Mouse (Mus musculus) layer of hippocampus, adult 8-10 months (tissue): ENCODE measurements around the gene Otud6a. TPM values are rescaled to one million over a fixed set of nuclear protein-coding genes. Genes with fewer than 3 reads are reported as not detected.
"Not testable (repeated sequence)": the region's sequence is repeated elsewhere in the genome, so short reads cannot be mapped to it uniquely, and the experiment has no call there.

Source experiments
- DNase-seq, 2 experiments: peaks; one replicate each; pipeline ENCODE4 v3.0.0; 2022; ENCODE audit warnings: low spot score in 2 of 2
- microRNA-seq, 2 experiments: library from miRNA; unstranded; fragments of <30 nt; microRNA quantifications; one replicate each; pipeline ENCODE4 v1.2.0; 2022
- total RNA-seq, 4 experiments: library from RNA; stranded (reverse); gene quantifications; 2 replicates each; pipeline ENCODE4 v1.2.4; 2022

The Otud6a gene
- not detected for total RNA-seq

DNA sequence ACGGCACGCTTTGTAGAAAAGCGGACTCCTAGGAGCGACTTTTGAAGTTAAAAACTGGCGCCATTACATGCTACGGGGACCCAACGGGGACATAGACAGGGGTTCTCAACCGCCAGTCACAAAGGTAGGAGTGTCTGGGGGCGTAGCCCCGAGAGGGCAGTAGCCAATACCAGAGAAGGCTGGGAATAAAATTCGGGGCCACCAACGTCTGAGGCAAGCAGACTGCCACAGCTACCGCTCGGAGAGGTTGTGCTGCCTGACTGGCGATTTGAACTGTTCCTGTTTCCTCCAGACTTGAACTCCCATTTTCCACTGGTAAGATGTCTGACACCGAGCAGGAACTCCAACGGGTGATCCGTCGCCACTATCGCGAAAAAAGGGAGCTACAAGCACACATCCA is at the start of gene Otud6a:
Gene Otud6a, plus strand, starts transcription at position 321 of the 400 bp plus-strand sequence.
- DNase-seq, result no peak

DNA sequence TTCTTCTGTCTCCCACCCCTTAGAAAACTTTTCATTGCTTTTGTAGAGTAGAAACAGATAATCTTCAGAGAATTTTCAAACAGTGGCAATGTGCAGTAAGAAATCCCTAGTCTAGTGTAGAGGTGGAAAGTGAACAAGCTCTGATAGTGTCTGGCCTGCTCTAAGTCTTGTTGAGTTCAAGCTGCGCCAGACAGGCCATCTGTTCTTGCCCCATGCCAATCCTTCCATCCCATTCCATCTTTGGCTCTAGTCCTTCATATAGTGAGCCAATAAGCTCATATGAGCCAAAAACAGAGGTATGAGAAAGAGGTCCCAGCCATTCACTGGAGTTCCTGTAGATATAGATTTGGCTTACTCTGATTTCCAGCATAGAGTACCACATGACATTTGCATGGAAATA is 38.9 kb upstream of the Otud6a start:
- DNase-seq, result no peak

DNA sequence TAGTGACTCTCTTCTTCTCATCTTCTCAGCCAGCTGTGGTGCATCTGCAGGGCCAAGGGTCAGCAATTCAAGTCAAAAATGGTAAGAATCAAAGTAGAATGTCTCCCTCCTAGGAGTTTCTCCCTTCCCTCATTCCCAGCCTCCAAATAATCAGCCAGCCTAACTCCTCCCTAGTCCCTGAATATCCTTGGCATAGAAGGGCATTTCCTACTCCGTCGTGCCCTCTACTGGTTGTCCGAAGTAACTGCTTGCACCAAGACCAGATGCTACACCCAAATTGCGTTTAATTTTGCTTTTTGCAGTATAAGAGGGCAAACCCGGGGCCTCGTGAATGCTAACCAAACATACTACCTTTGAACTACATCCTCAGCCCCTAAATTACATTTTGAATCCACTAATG is 36.5 kb upstream of the Otud6a start:
- peak in 1 of 2 experiments; percentile 14 for DNase-seq

DNA sequence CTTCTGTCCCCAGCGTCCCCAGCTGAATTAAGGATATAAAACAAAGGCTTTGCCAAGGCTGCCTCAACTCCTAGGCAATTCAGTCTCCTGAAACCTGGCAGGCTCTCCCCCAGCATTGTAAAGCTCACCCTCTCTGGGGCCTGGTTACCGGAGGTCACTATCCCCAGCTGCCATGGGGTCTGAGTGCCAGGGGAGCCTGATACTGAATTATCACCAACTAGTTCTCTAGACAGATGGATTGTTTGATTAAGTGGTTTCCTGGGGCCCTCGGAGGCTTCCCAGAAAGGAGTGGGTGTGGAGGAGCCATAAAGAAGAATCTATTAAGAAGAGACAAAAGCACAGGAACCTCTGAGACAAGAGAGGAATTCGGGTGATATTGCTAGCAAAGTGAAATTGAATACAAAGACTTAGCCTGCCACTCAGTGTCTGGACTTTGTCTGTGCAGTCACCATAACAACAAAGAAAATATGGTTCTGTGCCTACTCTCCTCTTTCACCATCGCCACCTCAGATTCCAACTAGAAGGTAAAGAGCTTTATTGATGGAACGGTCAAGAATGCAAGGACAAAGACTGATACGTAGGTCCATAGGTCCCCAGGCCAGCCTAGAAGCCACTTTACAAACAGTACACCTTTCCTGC is 34.5 kb upstream of the Otud6a start:
- no peak for DNase-seq

DNA sequence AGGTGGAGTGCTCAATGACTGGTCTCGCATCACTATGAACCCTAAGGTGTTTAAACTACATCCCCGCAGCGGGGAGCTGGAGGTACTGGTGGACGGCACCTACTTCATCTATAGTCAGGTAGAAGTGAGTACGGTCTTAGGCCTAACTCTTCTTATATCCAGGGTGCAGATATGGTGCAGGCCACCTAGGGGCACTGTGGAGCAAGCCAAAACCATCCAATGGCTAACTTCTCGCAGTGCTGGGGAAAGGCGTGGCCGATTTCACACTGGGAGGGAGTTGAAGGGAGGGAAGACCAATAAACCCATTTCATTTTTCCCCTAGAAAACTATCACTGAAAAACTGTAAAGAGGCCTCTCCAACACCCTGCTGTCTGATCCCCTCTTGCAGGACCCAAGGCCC is 33.8 kb upstream of the Otud6a start:
- peak in 1 of 2 experiments; percentile 2 for DNase-seq

DNA sequence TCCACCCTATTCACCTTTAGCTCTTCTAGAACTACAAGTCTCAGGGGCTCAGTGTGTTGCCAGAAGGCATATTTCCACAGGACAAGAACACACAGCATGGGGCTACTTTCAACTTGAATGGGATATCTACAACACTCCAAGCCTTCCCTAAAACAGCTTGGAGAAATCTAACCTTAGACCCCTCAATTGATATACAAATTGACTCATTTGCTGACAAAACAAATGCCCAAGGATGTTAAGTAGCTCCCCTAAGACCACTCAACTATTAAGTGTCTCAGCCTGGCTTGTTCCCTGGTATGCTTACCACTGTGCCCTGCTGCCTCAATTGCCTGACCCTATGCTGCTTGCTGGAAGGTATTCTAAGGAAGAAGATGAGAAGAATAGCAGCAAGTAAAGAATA is 27.9 kb upstream of the Otud6a start:
- DNase-seq, result no peak

DNA sequence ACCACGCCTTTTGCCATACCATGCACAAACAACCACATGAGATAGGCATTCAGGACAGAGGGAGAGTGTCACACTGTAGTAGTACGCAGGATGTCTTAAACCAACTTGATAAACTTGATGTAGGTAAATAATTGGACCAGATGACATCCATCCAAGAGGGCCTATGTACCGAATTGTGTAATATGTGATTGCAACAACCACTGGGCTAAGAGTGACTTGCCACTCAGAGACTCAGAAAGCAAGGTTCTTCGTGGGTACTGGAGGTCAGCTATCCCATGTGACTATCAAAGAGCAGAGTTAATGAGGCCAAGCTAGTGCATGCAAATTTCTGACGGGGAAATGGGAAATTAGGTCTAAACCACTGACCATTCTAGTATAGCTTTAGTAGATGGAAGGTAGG is 27.2 kb upstream of the Otud6a start:
- no peak for DNase-seq

DNA sequence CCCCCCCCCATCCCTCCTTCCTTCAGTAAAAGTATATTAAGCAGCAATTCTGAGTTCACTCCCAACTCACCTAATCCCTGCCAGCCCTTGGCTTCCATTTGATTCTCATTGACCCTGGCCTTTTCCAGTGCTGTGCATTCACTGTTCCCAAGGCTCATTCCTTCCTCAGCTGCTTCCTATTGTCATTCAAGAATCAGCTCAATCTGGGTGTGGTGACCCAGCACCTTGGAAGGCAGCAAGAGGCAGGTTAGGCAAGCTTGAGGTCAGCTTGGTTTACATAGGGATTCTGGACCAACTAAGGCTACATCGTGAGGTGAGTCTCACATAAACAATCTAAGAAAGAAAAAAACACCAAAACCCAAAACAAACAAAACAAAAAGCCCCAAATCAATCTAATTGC is 19.6 kb upstream of the Otud6a start:
- DNase-seq, result no peak

DNA sequence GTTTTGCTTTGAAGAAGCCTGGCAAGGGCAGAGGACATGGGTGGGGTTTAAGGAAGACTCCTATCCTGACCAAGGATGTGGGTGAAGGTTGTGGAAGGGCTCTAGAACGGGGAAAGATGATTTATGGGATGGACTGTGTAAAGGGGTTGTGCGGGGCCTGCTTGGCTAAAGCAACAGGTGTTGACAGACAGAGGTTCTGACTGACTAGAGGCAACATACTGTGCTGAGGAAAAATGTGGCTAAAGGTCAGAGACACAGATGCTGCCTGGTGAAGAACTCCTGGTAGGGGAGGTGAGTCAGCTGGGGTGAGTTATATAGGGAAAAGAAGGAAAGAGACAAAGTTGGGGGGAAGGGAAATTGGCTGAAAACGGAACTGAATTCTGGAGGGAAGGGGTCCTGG is 3.5 kb downstream of the Otud6a start:
- DNase-seq, result no peak

DNA sequence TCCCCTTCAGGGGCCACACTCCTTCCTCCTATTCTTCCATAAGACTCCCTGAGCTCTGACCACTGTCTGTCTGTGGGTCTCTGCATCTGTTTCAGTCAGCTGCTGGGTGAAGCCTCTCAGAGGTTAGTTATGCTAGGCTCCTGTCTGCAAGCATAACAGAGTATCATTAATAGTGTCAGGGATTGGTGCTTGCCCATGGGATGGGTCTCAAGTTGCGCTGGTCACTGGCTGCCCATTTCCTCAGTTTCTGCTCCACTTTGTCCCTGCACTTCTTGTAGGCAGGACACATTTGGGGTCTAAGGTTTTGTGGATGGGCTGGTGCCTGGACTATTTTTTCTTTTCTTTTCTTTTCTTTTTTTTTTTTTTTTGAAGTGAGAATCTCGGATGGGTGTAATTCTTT is 13.8 kb downstream of the Otud6a start, which contains the start of gene Awat2:
Gene Awat2, minus strand, starts transcription at position 101 of the 400 bp plus-strand sequence.
- not testable (repeated sequence) for DNase-seq

DNA sequence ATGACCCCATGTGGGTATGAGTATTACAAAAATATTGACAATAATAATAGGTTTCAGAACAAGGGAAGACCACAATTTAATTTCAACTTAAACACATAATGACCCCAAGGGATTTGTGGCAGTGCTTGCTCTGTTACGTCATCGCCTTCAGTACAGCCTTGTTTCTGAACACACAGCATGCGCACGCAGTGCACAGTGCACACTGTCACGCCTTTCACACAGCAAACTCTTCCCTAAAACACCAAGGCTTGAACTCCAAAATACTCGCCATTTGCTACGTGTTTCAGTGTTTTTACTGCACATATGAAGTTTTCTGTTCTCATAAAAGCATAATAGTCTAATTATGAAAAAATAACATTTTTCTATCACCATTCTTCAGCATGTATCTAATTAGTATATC is 14.7 kb downstream of the Otud6a start:
- DNase-seq, result no peak

DNA sequence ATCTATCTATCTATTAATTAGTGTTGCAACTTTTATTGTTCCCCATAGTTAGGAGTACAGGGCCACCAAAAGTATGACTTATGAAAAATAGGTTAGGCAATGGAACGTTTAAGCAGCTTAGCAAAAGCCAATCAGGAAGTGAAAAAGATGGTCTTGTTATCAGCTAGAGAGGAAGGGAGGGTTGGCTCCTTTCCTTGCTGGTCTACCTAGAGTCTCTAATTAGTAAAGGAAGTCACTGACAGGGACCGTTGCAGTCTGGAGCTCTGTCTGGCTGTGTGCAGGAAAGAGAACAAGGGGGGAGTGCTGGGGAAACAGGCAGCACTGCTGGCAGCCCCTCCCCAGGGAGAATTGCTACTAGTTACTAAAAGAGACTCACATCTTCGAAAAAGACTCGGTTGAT is 39.2 kb downstream of the Otud6a start:
- DNase-seq, result no peak

DNA sequence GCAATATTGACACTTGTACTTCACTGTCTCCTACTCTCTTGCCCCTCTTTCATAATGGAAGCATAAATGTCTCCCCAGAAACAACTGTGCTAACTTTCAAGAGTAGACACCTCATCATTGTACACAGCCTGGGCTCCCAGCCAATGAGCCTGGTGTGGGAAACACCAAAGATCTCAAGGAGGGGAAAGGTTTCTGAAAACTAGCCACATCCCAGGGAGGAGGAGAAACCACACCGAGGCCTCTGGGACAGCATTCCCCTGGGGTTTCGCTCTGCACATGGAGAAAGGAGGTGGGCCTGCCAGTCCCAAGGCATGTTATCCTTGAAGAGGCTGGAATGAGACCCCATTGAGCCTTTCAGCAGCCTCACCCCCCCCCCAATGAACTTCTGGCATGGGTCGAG is 41.3 kb downstream of the Otud6a start:
- DNase-seq, result no peak

DNA sequence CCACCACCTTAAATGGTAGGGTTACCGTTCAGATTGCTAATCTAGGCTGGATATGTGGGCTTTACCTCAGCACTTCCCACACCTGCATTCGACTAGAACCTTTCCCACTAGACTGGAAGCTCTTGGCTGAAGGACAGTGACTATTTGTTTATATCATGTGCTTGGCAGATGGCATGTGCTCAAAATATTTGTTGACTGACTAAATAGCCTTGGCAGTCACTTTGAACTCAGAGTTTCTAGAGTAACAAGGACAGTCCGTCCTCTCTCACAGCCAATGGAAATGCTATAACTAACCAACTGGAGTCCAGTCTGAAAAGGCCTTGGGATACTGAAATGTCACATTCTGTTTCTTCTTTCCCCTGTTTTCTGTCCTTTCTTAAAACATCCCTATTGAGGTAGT is 42.7 kb downstream of the Otud6a start:
- no peak for DNase-seq

DNA sequence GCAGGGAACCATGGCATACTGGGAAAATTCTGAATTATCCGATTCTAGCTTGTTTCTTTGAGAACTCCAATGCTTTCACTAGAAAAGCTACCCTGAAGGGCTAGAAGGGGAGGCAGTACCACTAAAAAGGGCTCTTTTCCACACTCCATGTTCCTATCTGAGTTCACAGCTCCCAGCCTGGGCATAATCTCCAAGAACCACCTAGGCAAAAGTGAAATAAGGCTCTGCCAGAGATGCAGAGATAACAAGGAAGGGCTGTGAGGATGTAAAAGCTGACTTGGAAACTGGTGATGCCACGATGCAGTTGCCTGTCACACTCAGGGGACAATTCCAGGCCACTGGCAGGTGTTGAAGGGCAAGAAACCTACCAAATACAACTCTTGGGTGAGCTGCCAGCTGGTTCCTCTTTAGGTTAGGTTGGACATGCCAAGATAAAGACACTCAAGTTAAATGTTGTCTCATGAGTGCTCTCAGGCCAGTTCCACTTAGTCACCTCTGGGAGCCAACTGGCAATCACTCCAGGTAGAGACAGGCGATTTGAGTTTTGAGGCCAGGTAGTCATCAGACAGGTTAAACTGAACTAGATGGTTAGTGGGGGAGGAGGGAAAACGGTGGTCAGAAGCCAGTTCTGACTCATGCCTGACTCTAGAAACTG is 46.9 kb downstream of the Otud6a start:
- DNase-seq, result no peak

Small RNA genes lying within 50 kb of the gene (microRNA-seq; reads per million reads assigned to microRNA genes)
- gene Mir676, result 2,122 to 2,310 reads per million in 2 experiments

Other genes with a start within 250 kb of the Otud6a start
- not detected for gene Awat2, start 13.7 kb downstream of the Otud6a start, total RNA-seq
- 10 to 100 TPM; 36.3 to 38.9 (median 37.6) TPM for gene Igbp1, start 65.3 kb downstream of the Otud6a start, total RNA-seq
- gene Dgat2l6, start 95.8 kb downstream of the Otud6a start, total RNA-seq, result under 1 TPM; 0.50 to 0.96 (median 0.60) TPM
- gene Awat1, start 143.2 kb downstream of the Otud6a start, total RNA-seq, result not detected
- gene P2ry4, start 165.9 kb downstream of the Otud6a start, total RNA-seq, result under 1 TPM in 1 of 4 experiments, not detected in 3; 0.14 TPM
- gene Arr3, start 176.5 kb downstream of the Otud6a start, total RNA-seq, result 1 to 10 TPM in 1 of 4 experiments, under 1 TPM in 2, not detected in 1; 0.43 to 1.1 (median 0.52) TPM
- under 1 TPM; 0.29 to 0.57 (median 0.44) TPM for gene Kif4, start 196.7 kb downstream of the Otud6a start, total RNA-seq
- gene Pdzd11, start 197.6 kb downstream of the Otud6a start, total RNA-seq, result 10 to 100 TPM; 38.4 to 48.0 (median 39.5) TPM